Mouse (Mus musculus) adrenal gland, adult 8-10 months (tissue): ENCODE results near the gene Ssh2. TPM values are rescaled to one million over a fixed set of nuclear protein-coding genes. Genes with fewer than 3 reads are reported as not detected.

Experiments
- DNase-seq: peaks from one replicate; pipeline ENCODE4 v3.0.0; 2022
- total RNA-seq, 4 experiments: library from RNA; stranded (reverse); gene quantifications; 2 replicates each; pipeline ENCODE4 v1.2.4; 2022

Ssh2 gene
- total RNA-seq, 4 experiments from 2014 or later = 14.8 to 23.1 (median 18.3) TPM

DNA sequence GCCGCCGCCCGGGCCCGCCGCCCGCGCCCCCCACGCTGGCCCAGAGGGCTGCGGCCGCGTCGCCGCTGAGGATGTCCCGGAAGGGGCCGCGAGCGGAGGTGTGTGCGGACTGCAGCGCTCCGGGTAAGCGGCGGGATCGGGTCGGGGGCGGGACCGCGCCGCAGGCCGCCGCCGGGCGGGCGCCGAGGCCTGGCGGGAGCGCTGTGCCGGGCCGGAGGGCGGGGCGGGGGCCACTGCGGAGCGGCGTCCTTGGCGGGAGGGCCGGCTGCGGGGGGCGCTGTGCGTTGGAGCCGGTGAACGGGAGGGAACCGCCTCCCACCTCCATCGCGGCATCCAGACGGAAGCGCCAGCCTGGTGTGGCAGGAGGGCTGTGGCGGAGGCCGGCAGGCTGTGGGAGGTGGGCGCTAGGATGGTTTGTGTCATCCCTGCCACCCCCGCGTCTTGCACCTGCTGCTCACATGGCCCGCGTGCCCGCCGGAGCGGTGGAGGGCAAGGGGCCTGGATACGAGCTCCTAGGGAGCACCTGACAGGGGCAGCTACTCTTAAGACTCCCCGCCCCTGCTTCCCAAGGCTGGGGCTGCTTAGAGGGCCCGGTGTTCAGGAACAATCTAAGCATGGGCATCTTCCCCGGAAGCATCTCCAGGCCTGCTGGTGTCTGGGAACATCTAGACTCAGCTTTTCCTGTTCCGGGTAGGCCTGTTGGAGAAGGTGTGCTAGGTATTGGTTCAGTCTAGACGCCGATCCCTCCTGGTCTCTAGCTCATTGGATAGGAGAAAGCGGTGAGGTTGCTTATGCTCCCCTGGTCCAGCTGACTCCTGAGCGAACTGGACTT, 277.6 kb downstream of the Ssh2 start, which contains the start of gene Git1:
Gene Git1 (plus strand): TSS at position 51 of the 832 bp plus-strand sequence.
- DNase-seq = peak; percentile 45

DNA sequence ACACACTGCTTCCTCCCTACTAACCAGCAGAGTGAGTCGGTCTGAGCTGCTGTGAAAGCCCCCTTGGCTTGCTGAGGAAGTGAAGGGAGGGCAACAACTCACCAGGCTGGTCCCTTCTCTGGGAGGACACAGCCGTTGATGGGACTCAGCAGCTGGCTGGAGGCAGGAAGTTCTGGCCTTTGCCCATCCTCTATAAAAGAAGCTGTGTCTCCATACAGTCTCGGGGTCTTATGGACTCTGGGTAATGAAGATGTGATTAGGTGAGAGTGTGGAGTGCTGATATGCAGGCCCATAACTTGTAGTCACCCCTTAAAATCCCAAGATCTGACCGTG, 278.2 kb downstream of the Ssh2 start:
- DNase-seq = no peak

DNA sequence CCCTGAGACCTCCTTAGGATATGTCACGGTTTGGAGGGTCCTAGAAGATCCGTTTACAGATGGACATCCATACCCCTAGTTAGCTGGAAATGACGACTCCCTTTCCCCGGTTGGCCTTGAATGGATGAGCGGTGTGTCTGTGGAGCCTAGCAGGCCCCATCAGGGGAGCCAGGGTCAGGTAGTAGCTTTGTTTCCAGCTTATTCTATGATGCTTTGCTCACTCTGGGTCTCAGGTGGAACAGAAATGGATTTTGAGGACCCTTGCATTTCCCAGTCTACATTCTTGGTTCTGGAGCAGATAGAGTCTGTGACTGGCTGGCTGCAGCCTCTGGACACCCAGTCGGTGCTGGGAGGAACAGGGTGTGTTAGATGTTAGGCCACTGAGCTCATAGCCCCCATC, 278.7 kb downstream of the Ssh2 start:
- DNase-seq = no peak

DNA sequence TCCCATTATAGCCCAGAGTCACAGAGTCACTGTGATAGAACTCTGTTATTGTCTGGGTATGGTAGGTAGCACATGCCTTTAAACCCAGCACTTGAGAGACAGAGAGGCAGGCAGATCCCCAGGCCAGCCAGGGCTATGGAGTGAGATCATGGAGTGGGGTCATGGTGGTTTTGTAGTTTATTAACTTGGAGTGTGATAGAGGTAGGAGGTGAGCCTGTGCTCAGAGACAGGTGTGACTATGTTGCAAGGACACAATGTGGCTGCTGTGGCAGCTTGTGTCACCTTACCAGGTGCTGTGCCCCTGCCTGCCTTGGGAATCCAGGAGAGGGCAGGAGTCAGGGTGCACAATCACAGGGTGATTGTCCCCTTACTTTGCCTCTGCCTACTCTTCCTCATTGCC, 279.4 kb downstream of the Ssh2 start:
- DNase-seq = no peak

DNA sequence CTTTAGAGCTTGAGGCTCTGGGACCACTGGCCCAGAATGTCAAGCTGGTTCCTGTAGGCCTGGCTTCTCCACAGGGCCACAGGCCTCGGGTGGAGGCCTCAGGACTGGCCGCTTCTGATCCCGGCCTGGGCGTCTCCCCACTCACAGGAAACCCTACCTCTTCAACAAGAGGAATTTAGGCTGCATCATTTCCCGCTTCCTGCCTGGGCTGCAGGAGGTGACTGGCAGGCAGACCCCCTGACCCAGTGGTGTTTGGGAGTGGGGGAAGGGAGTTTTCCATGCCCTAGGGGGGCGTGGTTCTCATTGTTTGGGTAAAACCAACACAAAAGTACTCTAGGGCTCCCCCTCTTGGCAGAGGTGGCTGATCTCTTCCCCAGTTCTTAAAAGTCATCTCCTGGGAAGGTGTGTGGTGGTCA, 281.3 kb downstream of the Ssh2 start:
- DNase-seq = peak; percentile 72

DNA sequence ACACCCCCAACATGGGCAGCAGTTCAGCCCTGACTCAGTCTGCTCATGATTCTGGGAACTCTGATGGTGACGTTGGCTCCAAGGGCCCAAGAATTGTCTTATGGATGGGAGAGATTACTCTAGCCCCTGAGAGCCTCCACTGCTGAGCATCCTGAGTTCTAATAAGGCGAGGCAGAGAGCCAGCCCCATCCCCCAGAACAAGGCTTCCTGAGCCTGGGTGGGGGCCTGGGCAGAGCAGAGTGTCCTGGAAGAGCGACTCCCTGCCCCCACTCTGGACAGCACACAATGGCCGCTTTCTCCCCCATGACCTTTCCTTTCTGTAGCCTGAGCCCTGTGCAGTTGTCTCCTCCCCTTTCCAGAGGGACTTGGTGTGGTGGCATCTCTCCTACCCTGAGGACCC, 281.8 kb downstream of the Ssh2 start:
- no peak for DNase-seq

DNA sequence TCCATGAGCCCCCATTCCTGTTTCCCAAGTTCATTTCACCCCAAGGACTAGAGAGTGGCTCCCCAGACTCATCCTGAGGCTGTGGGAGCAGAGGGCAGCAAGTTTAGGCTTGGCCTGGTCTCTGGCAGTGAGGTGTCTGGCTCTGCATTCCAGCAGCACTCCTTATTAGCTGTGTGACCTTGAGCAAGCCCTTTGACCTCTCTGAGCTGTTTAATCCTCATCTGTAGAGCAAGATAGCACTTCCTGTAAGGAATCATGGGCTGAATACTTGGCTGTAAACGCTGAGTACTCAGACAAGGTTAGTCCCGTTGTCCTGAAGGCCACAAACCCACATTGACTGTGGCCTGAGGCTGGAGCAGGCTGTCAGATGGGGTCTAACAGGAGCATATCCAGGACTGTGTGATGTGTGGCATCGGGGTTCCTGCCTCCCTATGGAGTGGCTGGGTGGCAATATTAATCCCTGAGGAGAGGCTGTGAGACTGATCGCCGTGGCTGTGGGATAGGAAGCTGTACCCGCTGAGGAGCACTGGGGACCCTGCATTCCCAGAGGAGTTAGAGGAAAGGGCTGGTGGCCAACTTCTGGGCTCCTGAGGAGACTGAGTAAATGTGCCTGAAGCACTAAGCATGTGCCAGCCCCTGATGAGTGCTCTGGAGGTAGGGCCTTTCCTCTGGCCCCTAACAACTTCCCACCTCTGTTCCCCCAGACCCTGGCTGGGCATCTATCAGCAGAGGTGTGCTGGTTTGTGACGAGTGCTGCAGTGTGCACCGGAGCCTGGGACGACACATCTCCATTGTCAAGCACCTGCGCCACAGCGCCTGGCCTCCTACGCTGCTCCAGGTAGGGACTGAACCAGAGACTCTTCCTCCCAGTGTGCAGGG, 282.4 kb downstream of the Ssh2 start:
- DNase-seq = no peak

DNA sequence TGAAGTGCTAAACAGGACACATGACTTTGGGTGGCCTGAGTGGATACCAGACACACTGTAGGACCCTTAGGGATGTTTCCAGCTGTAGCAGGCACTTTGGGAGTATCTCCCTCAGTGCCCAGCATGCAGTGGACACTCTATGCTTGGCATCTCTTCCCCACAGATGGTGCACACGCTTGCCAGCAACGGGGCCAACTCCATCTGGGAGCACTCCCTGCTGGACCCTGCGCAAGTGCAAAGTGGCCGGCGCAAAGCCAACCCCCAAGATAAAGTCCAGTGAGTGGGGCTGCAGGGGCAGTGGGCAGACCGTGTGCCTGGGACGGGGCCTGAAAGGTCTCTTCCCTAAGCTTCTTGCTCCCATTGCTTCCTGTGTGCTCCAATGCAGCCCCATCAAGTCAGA, 283.3 kb downstream of the Ssh2 start:
- DNase-seq = no peak

DNA sequence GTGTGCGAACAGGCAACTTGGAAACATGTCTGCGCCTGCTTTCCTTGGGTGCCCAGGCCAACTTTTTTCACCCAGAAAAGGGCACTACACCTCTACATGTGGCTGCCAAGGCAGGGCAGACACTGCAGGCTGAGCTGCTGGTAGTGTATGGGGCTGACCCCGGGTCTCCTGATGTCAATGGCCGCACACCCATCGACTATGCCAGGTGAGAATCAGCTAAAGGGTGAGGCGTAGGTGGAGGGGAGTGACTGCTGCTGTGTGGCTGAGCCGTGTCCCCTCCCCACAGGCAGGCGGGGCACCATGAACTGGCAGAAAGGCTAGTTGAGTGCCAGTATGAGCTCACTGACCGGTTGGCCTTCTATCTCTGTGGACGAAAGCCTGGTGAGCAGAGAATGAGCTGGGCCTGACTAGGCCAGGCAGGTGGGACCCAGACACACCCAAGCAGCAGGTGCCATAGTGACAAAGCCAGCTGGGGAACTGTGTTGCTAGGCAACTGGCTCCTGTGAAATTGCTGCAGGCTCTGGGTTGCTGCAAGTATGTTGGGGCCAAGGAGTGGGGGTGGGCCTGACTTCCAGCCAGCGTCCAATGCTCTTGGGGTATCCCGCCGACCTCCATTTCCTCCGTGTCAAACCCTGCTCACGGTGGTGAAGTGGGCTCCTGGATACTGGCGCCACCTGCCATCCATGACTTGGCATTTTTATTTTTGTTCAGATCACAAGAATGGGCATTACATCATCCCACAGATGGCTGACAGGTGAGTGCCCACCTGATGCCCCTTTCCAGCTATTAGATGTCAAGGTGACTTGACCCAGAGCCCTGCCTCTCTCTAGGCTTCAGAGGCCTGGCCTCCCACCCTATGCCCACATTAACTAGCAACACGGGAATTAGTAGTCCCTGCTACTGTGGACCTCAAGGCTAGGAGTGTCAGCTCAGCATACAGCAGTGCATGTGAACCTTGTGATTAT, 284.6 kb downstream of the Ssh2 start:
- no peak for DNase-seq

DNA sequence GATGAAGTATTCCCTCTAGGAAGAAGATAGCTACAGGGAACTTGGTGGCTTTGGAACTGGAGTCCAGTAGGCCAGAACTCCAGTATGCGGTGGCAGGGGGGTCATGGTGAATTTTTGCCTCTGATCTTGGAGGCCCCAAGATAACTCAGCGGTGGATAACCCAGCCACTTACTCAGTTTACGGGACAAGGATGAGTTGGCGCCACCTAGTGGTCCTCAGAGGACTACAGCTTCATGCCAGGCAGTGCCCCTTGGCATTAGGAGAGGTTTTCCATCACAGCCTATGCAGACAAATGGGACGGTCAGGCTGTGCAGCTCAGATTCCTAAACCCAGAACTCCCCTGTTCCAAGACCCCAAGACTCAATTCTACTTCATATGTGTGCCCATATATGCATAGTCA, 285.3 kb downstream of the Ssh2 start:
- DNase-seq = peak; percentile 63

DNA sequence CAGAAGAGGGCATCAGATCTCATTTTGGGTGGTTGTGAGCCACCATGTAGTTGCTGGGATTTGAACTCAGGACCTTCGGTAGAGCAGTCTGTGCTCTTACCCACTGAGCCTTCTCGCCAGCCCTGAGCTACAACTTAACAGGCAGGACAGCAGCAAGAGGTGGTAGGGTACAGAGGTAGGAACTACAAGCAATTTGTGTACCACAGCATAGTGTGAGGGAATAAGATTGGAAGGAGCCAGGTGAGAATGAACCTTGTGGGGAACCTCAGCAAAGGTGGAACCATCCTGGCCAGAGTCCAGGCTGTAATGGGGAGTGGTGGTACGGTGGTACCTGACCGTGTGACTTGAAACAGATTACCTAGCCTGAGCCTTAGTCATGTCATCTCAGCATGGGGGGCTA, 285.9 kb downstream of the Ssh2 start:
- no peak for DNase-seq

DNA sequence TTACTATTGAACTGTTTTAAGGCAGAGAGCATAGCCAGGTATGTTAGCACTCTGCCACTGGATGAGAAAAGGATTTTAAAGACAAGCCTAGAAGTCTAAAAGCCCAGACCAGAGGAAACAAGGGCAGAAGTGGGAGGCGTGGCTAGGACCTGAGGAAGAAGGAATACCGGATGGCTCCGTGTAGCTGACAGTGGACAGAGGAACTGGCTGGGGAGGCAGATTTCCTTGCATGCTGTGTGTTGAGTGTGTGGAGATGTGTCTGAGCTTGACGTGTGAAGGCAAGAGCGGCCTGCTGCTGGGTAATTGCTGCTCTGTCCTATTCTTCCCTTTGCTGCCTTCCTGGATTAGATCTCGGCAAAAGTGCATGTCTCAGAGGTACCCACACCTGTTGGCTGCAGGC, 286.4 kb downstream of the Ssh2 start:
- DNase-seq = no peak

DNA sequence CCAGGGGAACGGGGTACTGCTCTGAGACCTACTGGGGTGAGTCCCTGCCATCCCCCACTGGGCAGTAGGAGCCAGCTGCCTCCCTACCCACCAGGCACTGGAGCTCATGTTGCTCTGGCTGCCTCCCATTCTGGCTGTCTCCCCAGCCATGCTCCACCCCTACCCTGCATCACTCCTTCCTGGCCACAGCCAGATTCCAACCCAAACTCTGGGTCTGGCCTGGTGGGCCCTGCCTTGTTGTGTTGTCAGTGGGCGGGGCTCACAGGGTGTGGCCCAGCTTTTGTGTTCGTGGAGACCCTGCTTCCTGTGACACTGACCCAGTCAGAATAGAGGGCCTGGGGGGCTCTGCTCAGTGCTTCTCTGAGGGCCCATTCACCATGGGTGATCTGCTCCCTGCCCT, 287.4 kb downstream of the Ssh2 start:
- DNase-seq = no peak

DNA sequence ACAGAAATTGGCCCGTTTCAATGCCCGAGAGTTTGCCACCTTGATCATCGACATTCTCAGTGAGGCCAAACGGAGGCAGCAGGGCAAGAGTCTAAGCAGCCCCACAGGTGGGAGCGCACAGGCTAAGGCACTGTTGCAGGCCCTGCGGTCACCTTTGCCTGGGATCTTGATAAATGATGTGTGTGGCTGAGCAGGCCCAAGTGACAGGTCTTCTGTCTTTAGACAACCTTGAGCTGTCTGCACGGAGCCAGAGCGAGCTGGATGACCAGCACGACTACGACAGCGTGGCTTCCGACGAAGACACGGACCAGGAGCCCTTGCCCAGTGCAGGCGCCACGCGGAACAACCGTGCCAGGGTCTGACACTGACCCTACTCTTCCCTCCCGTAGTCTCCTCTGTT, 288.3 kb downstream of the Ssh2 start:
- DNase-seq = no peak

DNA sequence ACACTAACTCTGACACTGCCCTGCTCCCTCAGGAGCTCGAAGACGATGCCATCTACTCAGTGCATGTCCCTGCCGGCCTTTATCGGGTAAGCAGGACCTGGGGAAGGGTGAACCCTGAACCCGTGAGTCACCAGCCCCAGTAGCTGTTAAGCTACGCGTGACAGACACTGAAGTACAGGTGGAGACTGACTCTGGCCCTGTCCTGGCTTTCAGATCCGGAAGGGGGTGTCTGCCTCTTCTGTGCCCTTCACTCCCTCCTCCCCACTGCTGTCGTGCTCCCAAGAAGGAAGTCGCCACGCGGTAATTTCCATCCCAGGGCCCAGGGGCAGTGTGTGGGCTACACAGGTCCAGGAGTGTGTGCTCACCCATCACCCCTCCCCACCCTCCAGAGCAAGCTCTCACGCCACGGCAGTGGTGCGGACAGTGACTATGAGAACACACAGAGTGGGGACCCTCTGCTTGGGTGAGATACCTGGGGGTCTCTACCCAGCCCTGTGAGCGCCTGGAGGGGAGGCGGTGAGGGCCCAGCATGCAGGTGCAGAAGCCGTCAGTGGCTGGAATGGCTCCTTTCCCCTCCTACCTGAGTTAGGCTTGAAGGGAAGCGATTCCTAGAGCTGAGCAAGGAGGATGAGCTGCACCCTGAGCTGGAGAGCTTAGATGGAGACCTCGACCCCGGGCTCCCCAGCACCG, 289.3 kb downstream of the Ssh2 start:
- no peak for DNase-seq

DNA sequence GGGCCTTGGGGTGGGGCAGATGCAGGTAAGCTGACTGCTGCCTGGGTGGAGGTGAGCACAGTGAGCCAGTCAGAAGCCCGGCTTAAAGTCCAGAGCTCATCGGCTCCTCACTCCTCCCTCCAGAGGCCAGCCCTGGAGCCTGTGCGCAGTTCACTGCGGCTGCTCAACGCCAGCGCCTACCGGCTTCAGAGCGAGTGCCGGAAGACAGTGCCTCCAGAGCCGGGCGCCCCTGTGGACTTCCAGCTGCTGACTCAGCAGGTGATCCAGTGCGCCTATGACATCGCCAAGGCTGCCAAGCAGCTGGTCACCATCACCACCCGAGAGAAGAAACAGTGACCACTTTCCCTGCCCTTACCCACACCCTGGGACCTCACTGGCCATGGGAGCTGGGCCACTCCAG, 290.2 kb downstream of the Ssh2 start:
- no peak for DNase-seq

DNA sequence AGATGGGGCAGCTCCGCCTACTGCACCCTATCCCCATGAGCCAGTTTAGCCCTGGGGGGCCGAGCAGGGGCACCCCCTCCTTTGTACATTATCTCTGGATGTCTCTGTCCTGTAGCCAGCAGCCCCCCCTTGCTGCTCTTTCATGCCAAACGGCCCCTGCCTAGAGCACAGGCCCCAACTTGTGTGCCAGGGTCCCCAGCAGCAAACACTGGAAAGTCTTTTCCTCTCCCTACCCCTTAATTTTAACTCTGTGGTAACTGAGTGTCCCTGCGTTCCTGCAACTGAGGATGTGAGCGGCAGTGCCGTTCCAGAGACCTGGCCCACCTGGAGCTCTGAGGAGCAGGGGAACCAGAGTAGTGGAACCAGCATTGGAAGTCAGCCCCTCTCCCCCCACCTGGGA, 290.9 kb downstream of the Ssh2 start:
- DNase-seq = no peak

DNA sequence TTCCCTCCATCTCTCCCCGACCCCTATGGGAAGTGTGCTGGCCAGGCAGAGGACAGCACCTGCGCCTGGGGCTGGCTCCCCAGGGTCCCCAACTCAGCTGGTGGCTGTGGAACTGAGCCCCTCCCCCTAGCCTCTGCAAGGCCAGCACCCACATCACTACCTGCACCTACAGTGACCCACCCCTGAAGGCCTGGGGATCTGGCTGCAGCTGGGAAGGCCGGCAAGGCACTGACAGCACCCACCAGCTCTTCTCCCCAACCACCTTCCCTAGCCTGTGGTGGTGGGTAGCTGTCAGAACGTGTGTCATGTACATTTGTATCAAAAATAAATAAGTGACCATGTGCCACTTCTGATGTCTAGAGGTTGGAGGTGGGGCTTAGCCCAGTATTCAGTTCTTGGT, 291.3 kb downstream of the Ssh2 start:
- DNase-seq = peak; percentile 12

DNA sequence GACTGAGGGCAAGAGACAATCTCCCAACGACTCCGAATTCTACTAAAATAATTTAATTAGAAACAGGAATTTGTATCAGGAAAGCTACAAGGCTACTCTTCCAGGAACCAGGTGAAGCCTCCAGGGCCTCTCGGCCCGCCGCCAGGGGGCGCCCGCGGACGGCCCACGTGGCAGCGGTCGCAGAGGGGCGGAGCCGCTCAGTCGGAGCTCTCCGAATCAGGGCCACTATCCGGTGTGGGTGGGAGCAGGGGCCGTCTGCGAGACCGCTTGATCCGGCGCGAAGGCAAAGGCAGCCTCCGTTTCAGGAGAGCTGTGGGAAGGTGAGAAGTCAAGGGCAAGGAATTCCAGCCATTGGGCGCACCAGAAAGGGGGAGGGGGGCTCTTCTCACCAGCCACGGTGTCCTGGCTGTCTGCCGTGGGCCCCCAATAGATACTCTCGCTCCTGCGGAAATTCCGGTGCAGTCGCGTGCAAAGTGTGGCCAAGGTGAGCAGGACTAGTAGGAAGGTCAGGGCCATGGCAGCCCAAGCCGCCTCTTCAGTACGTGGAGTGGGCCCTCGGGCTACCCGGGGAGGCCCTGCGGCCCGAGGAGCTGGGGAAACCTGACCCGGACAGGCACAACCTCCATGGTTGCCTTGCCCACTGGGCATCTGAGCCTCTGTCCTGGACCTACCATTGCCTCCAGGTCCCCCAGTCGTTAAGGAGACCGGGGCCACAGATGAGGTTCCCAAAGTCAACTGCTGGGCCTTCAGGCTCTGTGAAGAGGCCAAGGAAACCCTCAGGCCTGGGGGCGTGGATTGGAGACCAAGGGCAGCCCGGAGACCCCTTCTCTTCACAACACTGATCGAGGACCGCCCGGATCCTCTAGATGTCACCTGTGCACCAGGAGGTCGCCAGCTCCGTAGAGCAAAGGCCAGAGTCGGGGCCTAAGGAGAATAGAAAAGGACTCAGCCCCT, 292.3 kb downstream of the Ssh2 start:
- DNase-seq = peak; percentile 74
